Mouse (Mus musculus) heart, adult 9 months (tissue): Measurements from ENCODE around the gene Ndufa7.
A peak's percentile ranks its signal among the peaks of the same experiment; 100 is the strongest.

Experiments used
- DNase-seq, 2 experiments: peaks; one replicate each; pipeline ENCODE4 v3.0.0; 2022; ENCODE audit warnings: low spot score in 2 of 2

Gene Ndufa7

GRCm38 (mm10) chr17:33824084-33824996 is at the start of gene Ndufa7, which contains the start of gene Rps28:
TSS of gene Ndufa7 (plus strand) at chr17:33824572.
TSS of gene Rps28 (minus strand) at chr17:33824562.
- DNase-seq = peak; percentile 96 to 98

- no peak for DNase-seq
Observed at GRCm38 (mm10) chr17:33774573-33775155, 49.7 kb upstream of the Ndufa7 start.

- no peak for DNase-seq
Observed at GRCm38 (mm10) chr17:33775287-33775686, 49.1 kb upstream of the Ndufa7 start.

- DNase-seq = peak; percentile 97 to 98
Observed at GRCm38 (mm10) chr17:33779271-33779966, 45.0 kb upstream of the Ndufa7 start.

GRCm38 (mm10) chr17:33779967-33780295 is 44.4 kb upstream of the Ndufa7 start:
- DNase-seq = no peak

- DNase-seq = peak; percentile 25 to 30
Observed at GRCm38 (mm10) chr17:33780431-33780830, 43.9 kb upstream of the Ndufa7 start.

- DNase-seq = peak; percentile 88 to 89
Observed at GRCm38 (mm10) chr17:33781124-33781977, 43.0 kb upstream of the Ndufa7 start, which contains the start of gene Angptl4. TSS of gene Angptl4 (minus strand) at chr17:33781830.

- DNase-seq = peak in 1 of 2 experiments; percentile 10
Observed at GRCm38 (mm10) chr17:33782067-33782466, 42.3 kb upstream of the Ndufa7 start.

GRCm38 (mm10) chr17:33783408-33783807 is 41.0 kb upstream of the Ndufa7 start:
- DNase-seq = peak; percentile 73 to 83

GRCm38 (mm10) chr17:33784939-33785338 is 39.4 kb upstream of the Ndufa7 start:
- DNase-seq = no peak

GRCm38 (mm10) chr17:33786375-33786774 is 38.0 kb upstream of the Ndufa7 start:
- DNase-seq = no peak

GRCm38 (mm10) chr17:33788732-33789131 is 35.6 kb upstream of the Ndufa7 start:
- DNase-seq = peak in 1 of 2 experiments; percentile 30

- no peak for DNase-seq
Observed at GRCm38 (mm10) chr17:33798306-33798705, 26.1 kb upstream of the Ndufa7 start.

GRCm38 (mm10) chr17:33799277-33799676 is 25.1 kb upstream of the Ndufa7 start:
- no peak for DNase-seq

GRCm38 (mm10) chr17:33802221-33802620 is 22.2 kb upstream of the Ndufa7 start:
- no peak for DNase-seq

- no peak for DNase-seq
Observed at GRCm38 (mm10) chr17:33804205-33804604, 20.2 kb upstream of the Ndufa7 start.

GRCm38 (mm10) chr17:33804745-33805144 is 19.6 kb upstream of the Ndufa7 start:
- DNase-seq = no peak

GRCm38 (mm10) chr17:33807181-33807888 is 17.0 kb upstream of the Ndufa7 start:
- no peak for DNase-seq

- no peak for DNase-seq
Observed at GRCm38 (mm10) chr17:33808192-33808591, 16.2 kb upstream of the Ndufa7 start.

GRCm38 (mm10) chr17:33810334-33811141 is 13.8 kb upstream of the Ndufa7 start, which contains the start of gene Kank3:
TSS of gene Kank3 (plus strand) at chr17:33810519.
- DNase-seq = peak; percentile 93 to 98
